Mouse (Mus musculus) CH12.LX (cell line): ENCODE results near the gene Aars. TPM values are rescaled to one million over a fixed set of nuclear protein-coding genes. Genes with fewer than 3 reads are reported as not detected.

ENCODE experiments used
- DNase-seq: peaks from one replicate; pipeline ENCODE4 v3.0.0-alpha.2; 2013; ENCODE audit errors: extremely low read depth
- H3K27ac ChIP-seq: 2 replicates; pipeline ENCODE4 v1.5.1; 2012; ENCODE audit warnings: low read depth, mild to moderate bottlenecking, control low read depth, moderate library complexity; ENCODE audit not compliant: insufficient read depth
- H3K27me3 ChIP-seq: replicated peaks from 2 replicates; pipeline ENCODE3; 2012; ENCODE audit warnings: inconsistent platforms
- H3K36me3 ChIP-seq, 2 experiments: replicated peaks in 1 of 2; 2 replicates each; pipeline versions ENCODE3 to v1.6.1; 2012; ENCODE audit warnings: inconsistent platforms in 1 of 2, low read length in 1 of 2, mild to moderate bottlenecking in 1 of 2, mixed read lengths in 1 of 2, moderate library complexity in 1 of 2; ENCODE audit not compliant: control insufficient read depth in 1 of 2, insufficient read depth in 1 of 2
- H3K4me1 ChIP-seq, 2 experiments: 2 replicates each; pipeline ENCODE4 v1.6.1; 2012; ENCODE audit warnings: inconsistent platforms in 1 of 2, moderate library complexity in 1 of 2; ENCODE audit not compliant: insufficient read depth in 2 of 2, control insufficient read depth in 1 of 2
- H3K4me2 ChIP-seq: 2 replicates; pipeline ENCODE4 v1.6.1; 2012; ENCODE audit warnings: low read depth, mild to moderate bottlenecking, control low read depth; ENCODE audit not compliant: poor library complexity, insufficient read depth, severe bottlenecking
- H3K4me3 ChIP-seq, 3 experiments: fragments of 150-350 bp in 1 of 3; sonication (generic) in 1 of 3; replicated peaks in 1 of 3; 2 replicates each; pipeline versions ENCODE3 to v1.5.1; 2011 to 2012; ENCODE audit warnings: low read depth in 2 of 3, low read length in 2 of 3, mild to moderate bottlenecking in 2 of 3, moderate library complexity in 2 of 3, control low read depth in 1 of 3, improper control_type of control experiment in 1 of 3, inconsistent platforms in 1 of 3, mixed read lengths in 1 of 3; ENCODE audit not compliant: poor library complexity in 1 of 3
- H3K79me2 ChIP-seq: replicated peaks from 2 replicates; pipeline ENCODE4 v1.6.1; 2012; ENCODE audit warnings: mild to moderate bottlenecking, moderate library complexity; ENCODE audit not compliant: control insufficient read depth, poor library complexity, insufficient read depth, severe bottlenecking; ENCODE audit errors: extremely low read depth
- H3K9ac ChIP-seq: 2 replicates; pipeline ENCODE4 v1.6.1; 2012; ENCODE audit warnings: low read depth, mild to moderate bottlenecking, control low read depth, moderate library complexity; ENCODE audit not compliant: insufficient read depth
- H3K9me3 ChIP-seq: replicated peaks from 2 replicates; pipeline ENCODE3; 2012; ENCODE audit warnings: low read length, inconsistent platforms, mixed read lengths
- CHD1 ChIP-seq: IDR thresholded peaks from 2 replicates; pipeline ENCODE4 v1.6.1; 2012; ENCODE audit warnings: low read depth, low read length, improper control_type of control experiment, inconsistent platforms
- CTCF ChIP-seq, 2 experiments: IDR thresholded peaks in 1 of 2; conservative IDR thresholded peaks in 1 of 2; 2 replicates each; pipeline ENCODE4 v1.5.1; 2011 to 2012; ENCODE audit warnings: low read depth in 2 of 2, low read length in 2 of 2, improper control_type of control experiment in 1 of 2, inconsistent platforms in 1 of 2, mild to moderate bottlenecking in 1 of 2, moderate library complexity in 1 of 2
- GABPA ChIP-seq: IDR thresholded peaks from 2 replicates; pipeline ENCODE4 v1.6.1; 2012; ENCODE audit warnings: low read depth, low read length, improper control_type of control experiment, inconsistent platforms; ENCODE audit not compliant: insufficient replicate concordance
- HCFC1 ChIP-seq: IDR thresholded peaks from 2 replicates; pipeline ENCODE4 v1.6.1; 2012; ENCODE audit warnings: low read depth, mild to moderate bottlenecking, inconsistent platforms, low read length, improper control_type of control experiment
- JUN ChIP-seq: IDR thresholded peaks from 2 replicates; pipeline ENCODE4 v1.6.1; 2011; ENCODE audit warnings: low read depth, mild to moderate bottlenecking, low read length, improper control_type of control experiment, moderate library complexity; ENCODE audit not compliant: insufficient read depth
- KAT2A ChIP-seq: IDR thresholded peaks from 2 replicates; pipeline ENCODE4 v1.6.1; 2012; ENCODE audit warnings: low read length, improper control_type of control experiment, inconsistent platforms; ENCODE audit not compliant: insufficient replicate concordance
- MAFK ChIP-seq: IDR thresholded peaks from 2 replicates; pipeline ENCODE4 v1.6.1; 2011; ENCODE audit warnings: low read length, improper control_type of control experiment; ENCODE audit not compliant: insufficient replicate concordance
- MXI1 ChIP-seq: IDR thresholded peaks from 2 replicates; pipeline ENCODE4 v1.6.1; 2011; ENCODE audit warnings: mild to moderate bottlenecking, low read depth, low read length, improper control_type of control experiment
- NELFE ChIP-seq: IDR thresholded peaks from 2 replicates; pipeline ENCODE4 v1.6.1; 2011; ENCODE audit warnings: low read depth, low read length, improper control_type of control experiment
- SMC3 ChIP-seq: IDR thresholded peaks from 2 replicates; pipeline ENCODE4 v1.6.1; 2011; ENCODE audit warnings: low read depth, low read length, improper control_type of control experiment
- UBTF ChIP-seq: IDR thresholded peaks from 2 replicates; pipeline ENCODE4 v1.6.1; 2012; ENCODE audit warnings: low read depth, mild to moderate bottlenecking, inconsistent platforms, low read length, improper control_type of control experiment, moderate library complexity
- USF2 ChIP-seq: conservative IDR thresholded peaks from 2 replicates; pipeline ENCODE4 v1.6.1; 2011; ENCODE audit warnings: low read depth, low read length, improper control_type of control experiment
- ZC3H11A ChIP-seq: IDR thresholded peaks from 2 replicates; pipeline ENCODE4 v1.6.1; 2012; ENCODE audit warnings: low read depth, mild to moderate bottlenecking, inconsistent platforms, low read length, improper control_type of control experiment
- dilution Hi-C: fragments of 300-500 bp; cut with MboI; formaldehyde crosslinking; loops from 2 replicates; pipeline ENCODE4 v1.14.3; 2020; ENCODE audit warnings: low sequenced_read_pairs; ENCODE audit not compliant: extremely low pct_unique_long_range_greater_than_20kb, extremely low pct_ligation_motif_present
- in situ Hi-C: fragments of 300-500 bp; cut with MboI; formaldehyde crosslinking; loops from 3 replicates; pipeline ENCODE4 v1.14.3; 2019; ENCODE audit warnings: low sequenced_read_pairs, low pct_ligation_motif_present, low pct_unique_long_range_greater_than_20kb, mixed read lengths
- polyA plus RNA-seq: library from polyadenylated mRNA; unstranded; fragments of >175 nt; gene quantifications from 2 replicates; pipeline ENCODE4 v1.2.1, GENCODE M21; 2012; ENCODE audit warnings: low read depth; ENCODE audit not compliant: insufficient read length
- total RNA-seq, 2 experiments: library from RNA; depleted of rRNA; stranded (reverse); fragments of 300-350 nt in 1 of 2; fragments of >200 nt in 1 of 2; gene quantifications; 2 replicates each; pipeline ENCODE4 v1.2.3; 2012 to 2014

Gene Aars
- total and polyA plus RNA-seq, 3 experiments = 81.9 to 142 (median 130) TPM

DNA sequence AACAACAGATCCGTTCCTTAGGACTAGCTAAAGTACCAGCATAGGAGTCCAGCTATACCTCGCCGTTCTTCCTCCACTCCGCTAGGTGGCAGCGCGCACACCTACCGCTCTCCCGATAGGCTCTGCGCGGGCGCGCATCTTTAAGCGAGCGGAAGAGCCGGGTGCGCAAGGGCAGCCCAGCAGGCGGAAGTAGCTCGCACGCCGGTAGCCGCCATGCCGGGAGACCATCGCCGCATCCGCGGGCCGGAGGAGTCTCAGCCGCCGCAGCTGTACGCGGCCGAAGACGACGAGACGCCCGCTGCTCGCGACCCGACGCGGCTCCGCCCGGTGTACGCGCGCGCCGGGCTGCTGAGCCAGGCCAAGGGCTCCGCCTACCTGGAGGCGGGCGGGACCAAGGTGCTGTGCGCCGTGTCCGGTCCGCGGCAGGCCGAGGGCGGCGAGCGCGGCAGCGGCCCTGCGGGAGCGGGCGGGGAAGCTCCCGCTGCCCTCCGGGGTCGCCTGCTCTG, 23.3 kb downstream of the Aars start, which contains the start of gene Exosc6 (continued):
- TF ChIP-seq USF2 (no peak), CHD1 (no peak), MAFK (no peak), KAT2A (peak; percentile 87; the same call in 1 of the 2 replicates), GABPA (peak; percentile 69; the same call in 1 of the 2 replicates)

DNA sequence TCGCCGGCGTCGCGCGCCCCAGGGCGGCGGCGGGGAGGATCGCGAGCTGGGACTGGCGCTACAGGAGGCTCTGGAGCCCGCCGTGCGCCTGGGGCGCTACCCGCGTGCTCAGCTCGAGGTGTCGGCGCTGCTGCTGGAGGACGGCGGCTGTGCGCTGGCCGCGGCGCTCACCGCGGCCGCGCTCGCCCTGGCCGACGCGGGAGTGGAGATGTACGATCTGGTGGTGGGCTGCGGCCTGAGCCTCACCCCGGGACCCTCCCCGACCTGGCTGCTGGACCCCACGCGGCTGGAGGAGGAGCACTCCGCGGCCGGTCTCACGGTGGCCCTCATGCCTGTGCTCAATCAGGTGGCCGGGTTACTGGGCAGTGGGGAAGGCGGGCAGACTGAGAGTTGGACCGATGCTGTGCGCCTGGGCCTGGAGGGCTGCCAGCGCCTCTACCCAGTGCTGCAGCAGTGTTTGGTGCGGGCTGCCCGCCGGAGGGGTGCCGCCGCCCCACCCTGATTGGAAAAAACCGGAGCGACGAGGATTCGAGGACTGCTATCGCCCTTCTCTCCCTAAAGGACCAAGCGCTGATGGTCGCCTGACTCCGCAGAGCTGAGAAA, 23.8 kb downstream of the Aars start:
- dilution Hi-C loops = no loop called here
- H3K4me1 ChIP-seq = peaks cover 5 to 25% of the 10 kb centered on the region in 2 experiments
- no peak for DNase-seq
- H3K79me2 ChIP-seq = peaks cover 15% of the 10 kb centered on the region; the same call in 1 of the 2 replicates
- peaks cover 10% of the 10 kb centered on the region for H3K27me3 ChIP-seq
- H3K27ac ChIP-seq = peak overlapping the region; percentile 69; the same call in 1 of the 2 replicates
- in situ Hi-C loops = no loop called here
- H3K9me3 ChIP-seq = no peaks in the 10 kb centered on the region
- peak overlapping the region; percentile 77 to 94 (median 79) for H3K4me3 ChIP-seq
- peaks cover 47 to 60% of the 10 kb centered on the region in 2 experiments for H3K36me3 ChIP-seq
- H3K9ac ChIP-seq = peak overlapping the region; percentile 53
- peak; percentile 2; the same call in 1 of the 2 replicates for TF ChIP-seq UBTF
- TF ChIP-seq GABPA = no peak
- 0 out of 2 replicates have a peak, but pooled peaks have one; percentile 16 for TF ChIP-seq MXI1
- TF ChIP-seq JUN = no peak
- TF ChIP-seq NELFE = no peak
- no peak for TF ChIP-seq ZC3H11A
- H3K4me2 ChIP-seq = peak overlapping the region; percentile 82

DNA sequence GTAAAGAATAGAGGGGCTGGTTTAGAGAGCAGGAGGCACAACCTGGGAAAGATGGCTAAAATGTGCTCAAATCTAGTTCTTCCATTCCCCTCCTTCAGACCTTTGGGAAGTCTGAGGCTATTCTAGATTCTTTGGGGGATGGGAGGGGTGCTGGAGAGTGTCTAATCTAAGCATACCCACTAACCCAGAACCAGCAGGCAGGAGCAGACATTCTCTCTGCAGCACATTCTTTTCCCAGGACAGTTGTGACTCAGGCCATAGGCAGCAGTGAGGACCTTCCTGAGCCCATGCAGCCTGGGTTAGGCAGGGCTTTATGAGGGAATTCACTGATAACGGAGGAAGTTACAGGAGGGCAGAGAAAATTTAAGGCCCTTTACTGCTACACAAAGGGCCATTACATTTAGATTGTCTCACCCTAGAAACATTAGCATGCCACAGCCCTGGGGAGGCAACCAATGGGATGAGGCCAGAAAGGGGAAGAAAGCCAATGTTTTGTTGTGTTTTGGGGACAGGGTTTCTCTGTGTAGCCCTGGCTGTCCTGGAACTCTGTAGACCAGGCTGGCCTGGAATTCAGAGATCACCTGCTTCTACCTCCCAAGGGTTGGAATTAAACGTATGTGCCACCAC, 26.1 kb downstream of the Aars start:
- dilution Hi-C loops (no loop called here), in situ Hi-C loops (no loop called here)
- H3K9ac ChIP-seq = no peak overlapping the region
- DNase-seq = no peak
- no peak overlapping the region for H3K27ac ChIP-seq
- TF ChIP-seq HCFC1 (no peak), CTCF (conservative IDR thresholded peaks at IDR 0.05 in 1 of 2, IDR thresholded peaks at IDR 0.05 in 1 of 2; ENCODE audit: low read depth in 2 of 2, low read length in 2 of 2) (no peak), SMC3 (no peak)
- H3K79me2 ChIP-seq = peaks cover 15% of the 10 kb centered on the region; the same call in 1 of the 2 replicates
- H3K4me1 ChIP-seq = peaks cover 5 to 25% of the 10 kb centered on the region in 2 experiments
- no peak overlapping the region for H3K4me2 ChIP-seq
- no peaks in the 10 kb centered on the region for H3K9me3 ChIP-seq
- no peak overlapping the region for H3K4me3 ChIP-seq
- peaks cover 12% of the 10 kb centered on the region for H3K27me3 ChIP-seq
- H3K36me3 ChIP-seq = peaks cover 24 to 38% of the 10 kb centered on the region in 2 experiments
